Mouse (Mus musculus) testis, postnatal 10 days (tissue): ENCODE measurements at regions not wholly inside any gene's neighbourhood (a gene's known extent, or its start where the extent isn't known, plus 50 kb on each side); places are given as distances from the start of the nearest gene placed in this dataset.

Experiments
- DNase-seq: peaks from one replicate; pipeline ENCODE4 v3.0.0; 2021; ENCODE audit warnings: low spot score

- no peak for DNase-seq
Measured at GRCm38 (mm10) chr1:71767076-71767475, 114.1 kb upstream of the Fn1 start.

- DNase-seq, result no peak
Measured at GRCm38 (mm10) chr1:71764951-71765350, 112.0 kb upstream of the Fn1 start.

- no peak for DNase-seq
Measured at GRCm38 (mm10) chr1:71763530-71763929, 110.5 kb upstream of the Fn1 start.

GRCm38 (mm10) chr1:71760342-71760741, 107.3 kb upstream of the Fn1 start:
- no peak for DNase-seq

GRCm38 (mm10) chr1:71757236-71757635, 104.2 kb upstream of the Fn1 start:
- no peak for DNase-seq

GRCm38 (mm10) chr1:71756159-71756558, 103.2 kb upstream of the Fn1 start:
- no peak for DNase-seq

GRCm38 (mm10) chr1:71755435-71755834, 102.4 kb upstream of the Fn1 start:
- DNase-seq, result no peak

- no peak for DNase-seq
Measured at GRCm38 (mm10) chr1:71752351-71752750, 99.4 kb upstream of the Fn1 start.

GRCm38 (mm10) chr1:71751601-71752000, 98.6 kb upstream of the Fn1 start:
- no peak for DNase-seq

- DNase-seq, result no peak
Measured at GRCm38 (mm10) chr1:71735606-71736005, 82.6 kb upstream of the Fn1 start.

- DNase-seq, result no peak
Measured at GRCm38 (mm10) chr1:71731623-71732022, 78.6 kb upstream of the Fn1 start.

- DNase-seq, result no peak
Measured at GRCm38 (mm10) chr1:71731011-71731410, 78.0 kb upstream of the Fn1 start.

- DNase-seq, result no peak
Measured at GRCm38 (mm10) chr1:71728852-71729347, 75.9 kb upstream of the Fn1 start.

GRCm38 (mm10) chr1:71723816-71724215, 70.8 kb upstream of the Fn1 start:
- no peak for DNase-seq

- DNase-seq, result no peak
Measured at GRCm38 (mm10) chr1:71723039-71723397, 70.0 kb upstream of the Fn1 start.

GRCm38 (mm10) chr1:71722211-71723038, 69.4 kb upstream of the Fn1 start:
- DNase-seq, result no peak
